Mouse (Mus musculus) T-cell, adult 2 months (primary cell): ENCODE measurements around the gene Gm4553.
"Not testable (repeated sequence)": the region's sequence is repeated elsewhere in the genome, so short reads cannot be mapped to it uniquely, and the experiment has no call there.

ENCODE experiments used
- DNase-seq: peaks from one replicate; pipeline ENCODE4 v3.0.0; 2022; ENCODE audit warnings: low spot score

Gm4553 gene

DNA sequence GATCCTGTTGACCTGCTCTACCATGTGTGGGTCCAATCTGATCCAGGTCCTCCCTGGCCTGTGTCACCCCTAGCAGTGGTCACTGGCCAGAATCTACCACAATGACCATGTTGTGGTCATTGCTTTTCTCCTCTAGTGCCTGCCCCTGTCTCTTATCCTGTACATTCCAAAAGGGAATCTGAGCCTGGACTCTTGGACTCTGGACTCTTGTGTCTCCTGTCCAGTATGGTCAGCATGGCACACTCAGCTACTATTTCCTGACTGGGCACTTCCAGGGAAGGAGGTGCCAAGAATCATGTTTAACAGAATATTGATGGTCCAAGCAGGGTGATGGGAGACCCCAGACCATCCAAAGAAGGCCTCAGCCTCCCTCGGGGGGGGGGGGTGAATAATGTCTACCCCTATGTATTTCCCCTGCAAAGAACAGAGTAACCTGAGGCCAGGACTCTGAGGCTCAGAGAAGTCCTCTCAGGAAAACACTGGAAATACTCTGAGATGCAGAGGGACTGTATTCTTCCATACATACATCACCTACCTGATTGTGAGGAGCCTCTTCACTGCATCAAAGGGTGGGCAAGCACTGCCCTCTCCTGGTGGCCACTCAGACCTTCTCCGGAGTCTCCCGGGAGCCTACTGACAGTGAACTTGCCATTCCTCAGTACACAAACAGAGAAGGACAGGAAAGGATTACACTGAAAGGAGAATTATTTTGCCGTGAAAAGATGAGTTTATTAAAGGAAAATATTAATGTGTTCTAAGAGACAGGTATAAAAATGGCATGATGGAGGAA, 31.1 kb downstream of the Gm4553 start:
- DNase-seq = no peak

DNA sequence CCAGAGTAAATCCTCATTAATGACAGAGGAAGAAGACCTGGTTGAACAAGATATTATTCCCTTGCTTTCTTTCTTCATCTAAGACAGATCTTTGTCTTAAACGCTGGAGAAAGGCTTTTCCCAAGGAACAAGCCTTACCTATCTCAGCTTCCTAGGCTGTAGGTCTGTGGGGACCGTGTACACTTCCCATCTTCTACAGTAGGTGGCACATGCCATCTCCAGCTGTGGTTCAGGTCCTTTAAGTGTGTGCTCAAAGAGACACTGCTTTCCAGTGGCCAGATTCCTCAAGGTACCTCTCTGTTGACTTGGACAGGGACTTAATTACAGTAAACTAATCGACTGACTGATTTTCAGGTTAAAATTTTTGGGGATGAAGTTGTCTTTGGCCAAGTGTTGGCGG, 36.7 kb downstream of the Gm4553 start:
- DNase-seq = no peak

- not testable (repeated sequence) for DNase-seq
These were observed 44.9 kb downstream of the Gm4553 start, which contains the start of gene Gm45618 for GRCm38 (mm10) chr7:142120629-142121028. Gm45618 (minus strand) TSS chr7:142120729.

GRCm38 (mm10) chr7:142119632-142120031, 45.9 kb downstream of the Gm4553 start:
- no peak for DNase-seq
